Mouse (Mus musculus): Measurements from ENCODE around the gene Gm5565. TPM values are rescaled to one million over a fixed set of nuclear protein-coding genes. Genes with fewer than 3 reads are reported as not detected.
"Not testable (repeated sequence)": the region's sequence is repeated elsewhere in the genome, so short reads cannot be mapped to it uniquely, and the experiment has no call there.

Gene Gm5565
- polyA plus RNA-seq, 1 experiment from 2014 or later: not detected

DNA sequence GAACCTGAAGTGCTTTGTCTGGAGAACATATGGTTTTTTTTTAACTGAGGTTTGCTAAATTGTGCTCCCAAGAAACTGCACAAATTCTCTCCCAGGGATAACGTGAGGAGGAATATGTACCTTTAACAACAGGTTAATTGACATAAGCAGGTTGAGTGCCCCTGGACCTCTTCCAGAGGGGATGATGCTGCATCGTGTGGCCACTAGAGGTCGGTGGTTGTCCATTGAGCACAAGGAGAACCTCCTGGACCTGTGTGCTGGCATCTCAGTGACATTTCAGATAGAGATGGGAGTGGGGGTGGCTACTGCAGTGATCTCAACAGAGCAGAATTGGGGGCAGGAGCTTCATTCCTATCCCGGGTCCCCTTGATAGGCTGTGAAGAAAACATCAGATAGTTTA is 12.4 kb upstream of the Gm5565 start:
- not testable (repeated sequence) for H3K9ac ChIP-seq; H3K27me3 ChIP-seq (replicated peaks); H3K9me3 ChIP-seq; H3K4me3 ChIP-seq (replicated peaks); H3K27ac ChIP-seq; H3K4me2 ChIP-seq (replicated peaks); H3K4me1 ChIP-seq (replicated peaks); ATAC-seq; H3K36me3 ChIP-seq
- 53% methylated on average over 4 of the region's 4 CpGs for WGBS

DNA sequence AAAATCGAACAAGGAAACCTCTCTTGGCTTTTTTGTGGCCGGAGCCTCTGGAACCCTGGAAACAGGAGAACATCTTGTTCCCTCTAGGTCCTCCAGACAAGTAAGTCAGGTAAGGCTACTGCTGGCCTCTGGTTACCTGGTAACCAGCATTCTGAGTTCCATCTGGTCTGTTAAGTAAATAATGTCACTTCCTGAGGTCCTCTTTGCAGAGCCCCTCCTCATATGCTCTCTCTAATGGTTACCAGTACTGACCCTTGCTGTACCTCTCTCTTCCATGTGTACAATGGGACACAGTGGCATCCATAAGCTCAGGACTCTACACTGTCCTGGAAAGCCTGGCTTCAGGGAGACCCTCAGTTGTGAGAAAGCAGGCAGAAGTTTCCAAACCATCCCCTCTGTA is 10.3 kb upstream of the Gm5565 start, which contains the start of gene Gm6309:
Gene Gm6309 (minus strand): TSS at position 101 of the 400 bp plus-strand sequence.
- not testable (repeated sequence) for H3K4me1 ChIP-seq (replicated peaks); H3K36me3 ChIP-seq; H3K4me3 ChIP-seq (replicated peaks); ATAC-seq; H3K9me3 ChIP-seq; H3K27ac ChIP-seq; H3K4me2 ChIP-seq (replicated peaks); H3K9ac ChIP-seq; H3K27me3 ChIP-seq (replicated peaks)
- WGBS: 78% methylated on average over 2 of the region's 2 CpGs

DNA sequence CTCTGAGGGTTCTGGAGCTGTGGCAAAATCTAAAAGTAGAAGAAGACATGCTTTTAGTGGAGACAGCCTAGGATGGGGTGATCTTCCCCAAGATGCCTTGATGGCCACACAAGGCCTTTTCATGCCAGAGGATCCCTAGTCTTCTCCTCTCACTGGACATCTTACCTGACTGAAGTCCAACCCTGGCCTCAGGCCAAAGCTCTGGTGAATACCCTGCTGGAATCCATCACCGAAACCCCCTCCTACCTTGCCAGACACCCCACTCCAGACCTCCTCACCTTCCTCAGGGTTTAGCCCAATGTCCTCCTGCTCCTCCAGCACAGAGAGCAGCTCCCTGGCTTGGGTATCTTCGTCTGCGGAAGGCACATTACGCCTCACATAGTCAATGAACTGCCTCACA is 2.0 kb downstream of the Gm5565 start:
- not testable (repeated sequence) for H3K9me3 ChIP-seq; ATAC-seq; H3K4me3 ChIP-seq (replicated peaks); H3K4me2 ChIP-seq (replicated peaks); H3K27ac ChIP-seq; H3K9ac ChIP-seq; H3K36me3 ChIP-seq; H3K27me3 ChIP-seq (replicated peaks); H3K4me1 ChIP-seq (replicated peaks)
- WGBS: 89% methylated on average over 4 of the region's 4 CpGs

DNA sequence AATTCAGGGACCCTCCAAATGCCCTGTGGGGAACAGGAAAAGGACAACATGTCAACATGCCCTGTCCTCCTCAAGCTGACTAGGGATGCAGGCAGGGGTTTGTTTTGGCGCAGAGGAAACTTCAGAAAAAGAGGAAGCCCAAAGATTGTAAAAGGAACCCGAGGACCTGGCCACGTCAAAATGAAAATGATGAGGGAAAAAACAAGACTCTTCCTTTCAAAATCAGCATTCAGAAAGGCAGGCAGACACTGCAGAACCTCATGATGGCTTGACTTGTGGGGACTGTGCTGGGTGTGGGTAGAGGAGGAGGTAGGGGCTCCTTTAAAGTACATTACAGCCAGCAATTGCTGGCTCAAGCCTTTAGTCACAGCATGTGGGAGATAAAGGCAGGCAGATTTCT is 9.9 kb downstream of the Gm5565 start:
- 74% methylated on average over 3 of the region's 3 CpGs for WGBS
- no peak overlapping the region for H3K27ac ChIP-seq
- no peaks in the 10 kb centered on the region for H3K4me1 ChIP-seq (replicated peaks)
- ATAC-seq: no peak
- H3K9ac ChIP-seq: no peak overlapping the region
- no peak overlapping the region for H3K4me3 ChIP-seq (replicated peaks)
- H3K9me3 ChIP-seq: no peaks in the 10 kb centered on the region
- no peaks in the 10 kb centered on the region for H3K36me3 ChIP-seq
- H3K27me3 ChIP-seq (replicated peaks): no peaks in the 10 kb centered on the region
- no peak overlapping the region for H3K4me2 ChIP-seq (replicated peaks)

DNA sequence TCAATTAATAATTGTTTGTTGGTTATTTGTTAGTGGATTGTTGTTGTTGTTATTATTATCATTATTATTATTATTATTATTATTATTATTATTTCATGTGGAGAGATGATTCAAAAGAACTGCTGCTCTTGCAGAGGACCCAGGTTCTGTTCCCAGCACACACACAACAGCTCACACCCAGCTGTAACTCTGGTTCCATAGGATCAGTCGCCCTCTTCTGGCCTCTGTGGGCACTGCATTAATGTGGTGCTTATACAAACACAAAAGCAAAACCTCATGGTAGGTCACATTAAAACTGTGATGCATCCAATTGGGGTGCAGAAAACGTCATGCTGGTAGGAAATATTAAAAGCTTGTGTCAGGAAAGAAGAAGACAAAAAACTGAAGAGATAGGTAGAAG is 12.4 kb downstream of the Gm5565 start:
- H3K9me3 ChIP-seq: no peaks in the 10 kb centered on the region
- H3K4me2 ChIP-seq (replicated peaks): no peak overlapping the region
- WGBS: 43% methylated on average over 2 of the region's 2 CpGs
- no peaks in the 10 kb centered on the region for H3K4me1 ChIP-seq (replicated peaks)
- no peaks in the 10 kb centered on the region for H3K36me3 ChIP-seq
- no peak for ATAC-seq
- no peak overlapping the region for H3K9ac ChIP-seq
- no peak overlapping the region for H3K4me3 ChIP-seq (replicated peaks)
- H3K27ac ChIP-seq: no peak overlapping the region
- H3K27me3 ChIP-seq (replicated peaks): no peaks in the 10 kb centered on the region

Other genes starting within 250 kb of the Gm5565 start
- gene Cyp3a25, start 150.9 kb downstream of the Gm5565 start, polyA plus RNA-seq (2015; fragmentation: Nextera tagmentation; extraction: Ambion mirVana): not detected in 2 replicates
- not detected in 2 replicates for gene Cyp3a59, start 81.3 kb downstream of the Gm5565 start, polyA plus RNA-seq (2015; fragmentation: Nextera tagmentation; extraction: Ambion mirVana)
- gene Gm6309, start 10.2 kb upstream of the Gm5565 start, polyA plus RNA-seq (2015; fragmentation: Nextera tagmentation; extraction: Ambion mirVana): not detected in 2 replicates
- not detected in 2 replicates for gene 1700001J03Rik, start 24.8 kb upstream of the Gm5565 start, polyA plus RNA-seq (2015; fragmentation: Nextera tagmentation; extraction: Ambion mirVana)
- 47.2 and 48.3 TPM in 2 replicates for gene Rnf6, start 61.0 kb upstream of the Gm5565 start, polyA plus RNA-seq (2015; fragmentation: Nextera tagmentation; extraction: Ambion mirVana)
- gene Cdk8, start 70.7 kb upstream of the Gm5565 start, polyA plus RNA-seq (2015; fragmentation: Nextera tagmentation; extraction: Ambion mirVana): 19.6 and 20.3 TPM in 2 replicates
- 1.7 and 1.9 TPM in 2 replicates for gene Wasf3, start 224.4 kb upstream of the Gm5565 start, polyA plus RNA-seq (2015; fragmentation: Nextera tagmentation; extraction: Ambion mirVana)

All from intestine, embryonic 15.5 days (tissue).